Mouse (Mus musculus) intestine, embryonic 15.5 days (tissue): ENCODE results near the gene Tead1. TPM values are rescaled to one million over a fixed set of nuclear protein-coding genes. Genes with fewer than 3 reads are reported as not detected.

Experiments used
- ATAC-seq: fragments of 200-750 bp; cut with Nextera tagmentation; 2 replicates; pipeline ENCODE4 v1.8.0; 2017; ENCODE audit warnings: moderate TSS enrichment, moderate library complexity
- H3K27ac ChIP-seq: fragments of 300-500 bp; sonication (generic); 2 replicates; pipeline ENCODE4 v1.5.1; 2015; ENCODE audit warnings: mild to moderate bottlenecking, inconsistent platforms
- H3K27me3 ChIP-seq: fragments of 300-500 bp; sonication (generic); replicated peaks from 2 replicates; pipeline ENCODE4 v1.6.1; 2015; ENCODE audit warnings: inconsistent platforms
- H3K36me3 ChIP-seq: fragments of 300-500 bp; sonication (generic); 2 replicates; pipeline ENCODE4 v1.6.1; 2015; ENCODE audit warnings: inconsistent platforms
- H3K4me1 ChIP-seq: fragments of 300-500 bp; sonication (generic); replicated peaks from 2 replicates; pipeline ENCODE4 v1.6.1; 2015; ENCODE audit warnings: inconsistent platforms
- H3K4me2 ChIP-seq: fragments of 300-500 bp; sonication (generic); replicated peaks from 2 replicates; pipeline ENCODE4 v1.6.1; 2015; ENCODE audit warnings: mild to moderate bottlenecking, inconsistent platforms
- H3K4me3 ChIP-seq: fragments of 300-500 bp; sonication (generic); replicated peaks from 2 replicates; pipeline ENCODE4 v1.5.1; 2015; ENCODE audit warnings: inconsistent platforms
- H3K9ac ChIP-seq: fragments of 300-500 bp; sonication (generic); 2 replicates; pipeline ENCODE4 v1.6.1; 2015; ENCODE audit warnings: inconsistent platforms
- H3K9me3 ChIP-seq: fragments of 300-500 bp; sonication (generic); 2 replicates; pipeline ENCODE4 v1.6.1; 2016; ENCODE audit warnings: inconsistent platforms
- WGBS: fragments of 180-500 bp; shearing (Covaris S2); methylation state at CpG from one replicate; pipeline ENCODE4 v1.1.7; 2015; 5-methylcytosine and 5-hydroxymethylcytosine counted together
- polyA plus RNA-seq: library from polyadenylated mRNA; unstranded; fragments of >200 nt; fragmentation: Nextera tagmentation; extraction: Ambion mirVana; gene quantifications from 2 replicates; pipeline ENCODE4 v1.2.1, GENCODE M21; 2015

Tead1 gene
- polyA plus RNA-seq, result 17.5 and 18.3 TPM in 2 replicates

DNA sequence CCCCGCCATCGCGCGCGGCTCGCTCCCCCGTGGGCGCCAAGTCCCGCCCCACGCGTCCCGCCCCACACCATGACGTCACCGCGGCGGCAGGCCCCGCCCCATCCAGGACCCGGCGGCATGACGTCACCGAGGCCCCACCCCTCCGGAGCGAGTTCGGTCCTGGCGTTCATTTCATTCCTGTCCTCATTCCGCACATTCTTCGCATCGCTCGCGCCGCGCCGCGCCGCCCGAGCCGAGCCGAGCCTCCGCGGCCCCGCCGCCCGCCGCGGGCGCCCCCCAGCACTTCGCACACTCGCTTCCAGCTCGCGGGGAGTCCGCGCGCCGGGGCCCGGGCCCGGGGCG lies at the start of gene Tead1:
Gene Tead1 (plus strand): TSS at position 148 of the 342 bp plus-strand sequence.
- H3K4me3 ChIP-seq, result peak within 1 kb of the TSS; percentile 93
- H3K9me3 ChIP-seq, result no peaks in the 10 kb centered on the region
- H3K4me2 ChIP-seq, result peak within 1 kb of the TSS; percentile 87
- no peaks in the 10 kb centered on the region for H3K27me3 ChIP-seq
- no peaks in the 10 kb centered on the region for H3K36me3 ChIP-seq
- peak within 1 kb of the TSS; percentile 91 for H3K9ac ChIP-seq
- WGBS, result under 1% methylated on average over 41 of the region's 57 CpGs
- peak within 1 kb of the TSS; percentile 97 for H3K27ac ChIP-seq
- peak; percentile 94 for ATAC-seq
- H3K4me1 ChIP-seq, result peaks cover 6% of the 10 kb centered on the region

DNA sequence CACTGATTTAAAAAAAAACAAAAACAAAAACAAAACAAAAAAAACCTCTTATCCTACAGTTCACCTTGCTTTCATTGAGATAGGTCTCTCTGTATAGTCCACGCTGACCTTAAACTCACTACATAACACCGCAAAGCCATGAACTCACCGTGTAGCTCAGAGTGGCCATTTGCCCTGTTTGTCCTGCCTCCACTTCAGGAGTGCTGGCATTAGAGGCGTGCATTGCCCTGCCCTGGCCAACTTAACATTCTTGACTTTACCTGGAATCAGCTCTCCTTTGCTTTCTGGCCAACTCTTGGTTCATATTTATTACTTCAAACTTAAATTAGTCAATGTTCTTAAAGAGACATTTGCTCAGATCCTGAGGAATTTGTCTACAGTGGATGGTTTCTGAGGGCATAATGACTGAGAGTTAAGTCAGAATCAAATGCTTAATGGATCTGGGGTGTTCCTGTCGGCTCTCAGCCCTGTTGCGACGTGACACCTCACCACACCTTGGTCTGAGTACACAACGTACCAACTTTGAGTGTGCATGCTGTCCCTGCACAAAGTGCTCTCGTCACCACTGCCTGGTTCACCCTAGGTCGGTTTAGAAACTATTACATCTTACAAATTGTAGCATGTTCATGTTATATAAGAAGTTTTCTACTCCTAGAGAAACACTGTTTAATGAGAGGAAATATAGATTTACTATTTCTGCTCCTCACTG lies 44.5 kb upstream of the Tead1 start:
- Histone ChIP-seq H3K4me2 (no peak overlapping the region), H3K9me3 (no peaks in the 10 kb centered on the region; the same call in 1 of the 2 replicates), H3K27me3 (no peaks in the 10 kb centered on the region), H3K27ac (no peak overlapping the region), H3K9ac (no peak overlapping the region), H3K36me3 (no peaks in the 10 kb centered on the region), H3K4me1 (no peaks in the 10 kb centered on the region), H3K4me3 (no peak overlapping the region)
- 87% methylated on average over 10 of the region's 10 CpGs for WGBS
- no peak for ATAC-seq

DNA sequence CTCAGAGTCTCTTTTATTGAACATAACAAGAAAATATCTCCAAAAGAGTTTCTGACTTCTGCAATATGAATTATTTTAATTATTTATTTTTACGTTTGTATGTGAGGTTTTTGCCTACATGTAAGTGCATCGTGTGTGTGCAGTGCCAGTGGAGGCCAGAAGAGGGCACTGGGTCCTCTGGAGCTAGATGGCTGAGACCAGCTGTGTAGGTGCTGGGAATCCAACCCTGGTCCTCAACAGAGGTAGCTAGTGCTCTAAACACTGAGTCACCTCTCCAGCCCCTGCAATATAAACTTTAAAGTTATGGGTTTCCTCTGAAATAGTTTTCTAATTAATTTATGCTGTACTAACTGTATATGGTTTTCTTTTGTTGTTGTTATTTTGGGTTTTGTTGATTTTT lies 43.2 kb upstream of the Tead1 start:
- 95% methylated on average over 2 of the region's 2 CpGs for WGBS
- Histone ChIP-seq H3K4me3 (no peak overlapping the region), H3K27ac (no peak overlapping the region), H3K4me1 (no peaks in the 10 kb centered on the region), H3K9me3 (no peaks in the 10 kb centered on the region; the same call in 1 of the 2 replicates), H3K4me2 (no peak overlapping the region), H3K9ac (no peak overlapping the region), H3K36me3 (no peaks in the 10 kb centered on the region), H3K27me3 (no peaks in the 10 kb centered on the region)
- ATAC-seq, result no peak

DNA sequence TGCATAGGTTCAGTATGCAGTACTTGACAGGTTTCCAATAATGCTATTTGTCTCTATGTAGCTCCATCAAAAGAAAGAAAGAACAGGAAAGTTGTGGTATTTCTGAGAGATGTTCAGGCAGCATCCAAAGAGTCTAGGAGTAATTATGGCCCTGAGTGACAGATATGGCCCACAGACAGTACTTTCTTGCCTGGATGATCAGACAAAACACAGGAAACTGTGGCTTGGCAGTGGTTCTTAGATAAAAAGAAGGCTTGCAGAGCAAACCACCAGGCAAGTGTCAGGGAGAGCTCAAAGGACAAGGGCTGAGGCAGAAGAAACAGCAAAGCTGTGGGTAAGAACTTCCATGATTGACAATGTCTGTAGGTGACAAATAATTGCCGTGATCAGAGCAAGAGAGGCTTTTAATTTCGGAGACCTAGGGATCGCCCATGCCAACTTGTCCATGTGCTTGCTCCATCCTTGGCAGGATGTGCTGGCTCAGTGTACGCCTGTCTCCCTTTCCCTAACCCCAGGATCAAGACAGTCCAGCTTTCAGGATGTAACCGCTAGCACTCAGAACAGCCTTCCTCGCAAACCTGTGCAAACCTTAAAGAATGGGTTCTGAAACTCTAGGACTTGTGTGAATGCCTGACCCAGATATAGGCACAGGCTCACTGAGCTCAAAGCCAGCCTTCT lies 35.1 kb upstream of the Tead1 start:
- Histone ChIP-seq H3K4me1 (no peaks in the 10 kb centered on the region), H3K4me2 (no peak overlapping the region), H3K27me3 (no peaks in the 10 kb centered on the region), H3K36me3 (no peaks in the 10 kb centered on the region), H3K9me3 (no peaks in the 10 kb centered on the region), H3K27ac (no peak overlapping the region), H3K4me3 (no peak overlapping the region), H3K9ac (no peak overlapping the region)
- ATAC-seq, result no peak
- 92% methylated on average over 6 of the region's 6 CpGs for WGBS

GRCm38 (mm10) chr7:112644701-112645100 lies 34.4 kb upstream of the Tead1 start:
- Histone ChIP-seq H3K4me2 (no peak overlapping the region), H3K36me3 (no peaks in the 10 kb centered on the region), H3K4me3 (no peak overlapping the region), H3K27me3 (no peaks in the 10 kb centered on the region), H3K27ac (no peak overlapping the region), H3K9me3 (no peaks in the 10 kb centered on the region), H3K9ac (no peak overlapping the region), H3K4me1 (no peaks in the 10 kb centered on the region)
- ATAC-seq, result no peak
- WGBS, result 79% methylated on average over 6 of the region's 6 CpGs

- ATAC-seq, result no peak
- Histone ChIP-seq H3K4me1 (no peaks in the 10 kb centered on the region), H3K27me3 (no peaks in the 10 kb centered on the region)
These were observed 33.4 kb upstream of the Tead1 start for GRCm38 (mm10) chr7:112645724-112646123.

GRCm38 (mm10) chr7:112647417-112647816 lies 31.7 kb upstream of the Tead1 start:
- no peak overlapping the region for H3K4me3 ChIP-seq
- no peak overlapping the region for H3K9ac ChIP-seq
- no peaks in the 10 kb centered on the region for H3K4me1 ChIP-seq
- no peak overlapping the region for H3K4me2 ChIP-seq
- ATAC-seq, result no peak
- H3K27ac ChIP-seq, result no peak overlapping the region
- no peaks in the 10 kb centered on the region for H3K27me3 ChIP-seq
- no peaks in the 10 kb centered on the region for H3K36me3 ChIP-seq
- no peaks in the 10 kb centered on the region for H3K9me3 ChIP-seq
- 85% methylated on average over 4 of the region's 4 CpGs for WGBS

More at GRCm38 (mm10) chr7:112645724-112646123, 33.4 kb upstream of the Tead1 start:
- H3K4me3 ChIP-seq, result no peak overlapping the region
- H3K9ac ChIP-seq, result no peak overlapping the region
- no peak overlapping the region for H3K27ac ChIP-seq
- WGBS, result 87% methylated on average over 2 of the region's 2 CpGs
- H3K4me2 ChIP-seq, result no peak overlapping the region
- H3K36me3 ChIP-seq, result no peaks in the 10 kb centered on the region
- H3K9me3 ChIP-seq, result no peaks in the 10 kb centered on the region

GRCm38 (mm10) chr7:112656141-112656662 lies 22.9 kb upstream of the Tead1 start:
- H3K4me2 ChIP-seq, result no peak overlapping the region

DNA sequence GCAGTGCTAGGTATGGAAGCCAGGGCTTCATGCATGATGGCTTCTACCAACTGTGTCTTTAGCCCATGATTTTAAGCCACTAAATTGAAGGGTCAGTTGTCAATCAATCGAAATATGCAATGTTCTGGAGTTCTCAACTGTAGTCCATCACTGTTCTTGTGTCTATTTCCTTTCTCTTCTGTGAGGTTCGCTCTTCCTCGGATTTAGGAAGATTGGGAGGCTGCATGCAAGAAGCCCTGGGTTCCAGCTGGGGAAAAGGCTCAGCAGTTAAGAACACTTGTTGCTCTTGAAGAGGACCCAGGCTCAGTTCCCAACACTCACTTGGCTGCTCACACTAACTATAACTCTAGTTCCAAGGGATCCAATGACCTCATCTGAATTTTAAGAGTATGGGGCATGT lies 20.2 kb upstream of the Tead1 start:
- H3K9me3 ChIP-seq, result no peaks in the 10 kb centered on the region
- ATAC-seq, result no peak
- no peaks in the 10 kb centered on the region for H3K36me3 ChIP-seq
- H3K4me1 ChIP-seq, result peaks cover 14% of the 10 kb centered on the region
- no peak overlapping the region for H3K4me2 ChIP-seq
- WGBS, result 89% methylated on average over 3 of the region's 3 CpGs
- H3K27me3 ChIP-seq, result no peaks in the 10 kb centered on the region
- no peak overlapping the region for H3K4me3 ChIP-seq
- H3K9ac ChIP-seq, result no peak overlapping the region
- H3K27ac ChIP-seq, result no peak overlapping the region

More at GRCm38 (mm10) chr7:112656141-112656662, 22.9 kb upstream of the Tead1 start:
- ATAC-seq, result peak; percentile 91
- Histone ChIP-seq H3K36me3 (no peaks in the 10 kb centered on the region), H3K9ac (no peak overlapping the region), H3K4me1 (peaks cover 12% of the 10 kb centered on the region), H3K9me3 (no peaks in the 10 kb centered on the region), H3K4me3 (no peak overlapping the region), H3K27me3 (no peaks in the 10 kb centered on the region), H3K27ac (0 out of 2 replicates have a peak overlapping the region, but pooled peaks have one; percentile 33)
- 14% methylated on average over 9 of the region's 9 CpGs for WGBS

GRCm38 (mm10) chr7:112659816-112660215 lies 19.3 kb upstream of the Tead1 start:
- Histone ChIP-seq H3K9ac (no peak overlapping the region), H3K36me3 (no peaks in the 10 kb centered on the region), H3K4me2 (no peak overlapping the region), H3K27ac (no peak overlapping the region), H3K9me3 (no peaks in the 10 kb centered on the region), H3K4me1 (peaks cover 14% of the 10 kb centered on the region), H3K4me3 (no peak overlapping the region), H3K27me3 (no peaks in the 10 kb centered on the region)
- 53% methylated on average over 5 of the region's 5 CpGs for WGBS
- no peak for ATAC-seq

- Histone ChIP-seq H3K4me3 (no peak overlapping the region), H3K9me3 (no peaks in the 10 kb centered on the region), H3K27ac (no peak overlapping the region), H3K36me3 (no peaks in the 10 kb centered on the region), H3K27me3 (no peaks in the 10 kb centered on the region), H3K4me2 (no peak overlapping the region), H3K4me1 (peaks cover 14% of the 10 kb centered on the region), H3K9ac (no peak overlapping the region)
- ATAC-seq, result peak; percentile 68; the same call in 1 of the 2 replicates
- 22% methylated on average over 1 of the region's 1 CpGs for WGBS
These were observed 18.8 kb upstream of the Tead1 start for GRCm38 (mm10) chr7:112660325-112660724.

GRCm38 (mm10) chr7:112662398-112663313 lies 16.5 kb upstream of the Tead1 start:
- Histone ChIP-seq H3K9me3 (no peaks in the 10 kb centered on the region), H3K36me3 (no peaks in the 10 kb centered on the region), H3K27ac (peak overlapping the region; percentile 84), H3K4me3 (no peak overlapping the region), H3K27me3 (no peaks in the 10 kb centered on the region), H3K4me2 (peak overlapping the region; percentile 20; the same call in 1 of the 2 replicates), H3K9ac (no peak overlapping the region), H3K4me1 (peaks cover 5% of the 10 kb centered on the region; the same call in 1 of the 2 replicates)
- peak; percentile 57 for ATAC-seq
- WGBS, result 46% methylated on average over 12 of the region's 12 CpGs
